Mouse (Mus musculus) midbrain, embryonic 13.5 days (tissue): ENCODE data around the gene Irf7. TPM values are rescaled to one million over a fixed set of nuclear protein-coding genes. Genes with fewer than 3 reads are reported as not detected.

Source experiments
- ATAC-seq: fragments of 200-750 bp; cut with Nextera tagmentation; 2 replicates; pipeline ENCODE4 v1.8.0; 2017; ENCODE audit warnings: mild to moderate bottlenecking, moderate TSS enrichment, moderate library complexity
- H3K27ac ChIP-seq: fragments of 300-500 bp; sonication (generic); 2 replicates; pipeline ENCODE4 v1.5.1; 2015; ENCODE audit warnings: inconsistent platforms, mild to moderate bottlenecking, moderate library complexity
- H3K27me3 ChIP-seq: fragments of 300-500 bp; sonication (generic); 2 replicates; pipeline ENCODE4 v1.6.1; 2015; ENCODE audit warnings: mild to moderate bottlenecking, inconsistent platforms
- H3K36me3 ChIP-seq: fragments of 300-500 bp; sonication (generic); 2 replicates; pipeline ENCODE4 v1.6.1; 2015; ENCODE audit warnings: mild to moderate bottlenecking, inconsistent platforms
- H3K4me1 ChIP-seq: fragments of 300-500 bp; sonication (generic); replicated peaks from 2 replicates; pipeline ENCODE4 v1.6.1; 2015; ENCODE audit warnings: inconsistent platforms
- H3K4me2 ChIP-seq: fragments of 300-500 bp; sonication (generic); replicated peaks from 2 replicates; pipeline ENCODE4 v1.6.1; 2015; ENCODE audit warnings: moderate library complexity, mild to moderate bottlenecking, inconsistent platforms
- H3K4me3 ChIP-seq: fragments of 300-500 bp; sonication (generic); replicated peaks from 2 replicates; pipeline ENCODE4 v1.5.1; 2015; ENCODE audit warnings: mild to moderate bottlenecking, inconsistent platforms
- H3K9ac ChIP-seq: fragments of 300-500 bp; sonication (generic); replicated peaks from 2 replicates; pipeline ENCODE4 v1.6.1; 2015; ENCODE audit warnings: mild to moderate bottlenecking, inconsistent platforms
- H3K9me3 ChIP-seq: fragments of 300-500 bp; sonication (generic); 2 replicates; pipeline ENCODE4 v1.6.1; 2016; ENCODE audit warnings: mild to moderate bottlenecking, inconsistent platforms
- WGBS: fragments of 180-500 bp; shearing (Covaris S2); methylation state at CpG from one replicate; pipeline ENCODE4 v1.1.7; 2015; 5-methylcytosine and 5-hydroxymethylcytosine counted together
- polyA plus RNA-seq: library from polyadenylated mRNA; unstranded; fragments of >200 nt; fragmentation: Nextera tagmentation; extraction: Ambion mirVana; gene quantifications from 2 replicates; pipeline ENCODE4 v1.2.1, GENCODE M21; 2015

The Irf7 gene
- polyA plus RNA-seq, 1 experiment from 2014 or later = 1.4 TPM

- H3K27ac ChIP-seq = peak within 1 kb of the TSS; percentile 89
- peak within 1 kb of the TSS; percentile 99 for H3K4me3 ChIP-seq
- H3K27me3 ChIP-seq = no peaks in the 10 kb centered on the region
- ATAC-seq = peak; percentile 93
- H3K36me3 ChIP-seq = peaks cover 29% of the 10 kb centered on the region
- H3K9ac ChIP-seq = peak within 1 kb of the TSS; percentile 96
- H3K4me1 ChIP-seq = peaks cover 24% of the 10 kb centered on the region
- under 1% methylated on average over 68 of the region's 76 CpGs for WGBS
- peak within 1 kb of the TSS; percentile 71 for H3K4me2 ChIP-seq
- 0 out of 2 replicates have a peak, but pooled peaks cover 2% of the 10 kb centered on the region for H3K9me3 ChIP-seq
Measured at GRCm38 (mm10) chr7:141228279-141229067, 37.8 kb downstream of the Irf7 start, which contains the start of gene Phrf1. TSS of gene Phrf1 (plus strand) at chr7:141228784.

DNA sequence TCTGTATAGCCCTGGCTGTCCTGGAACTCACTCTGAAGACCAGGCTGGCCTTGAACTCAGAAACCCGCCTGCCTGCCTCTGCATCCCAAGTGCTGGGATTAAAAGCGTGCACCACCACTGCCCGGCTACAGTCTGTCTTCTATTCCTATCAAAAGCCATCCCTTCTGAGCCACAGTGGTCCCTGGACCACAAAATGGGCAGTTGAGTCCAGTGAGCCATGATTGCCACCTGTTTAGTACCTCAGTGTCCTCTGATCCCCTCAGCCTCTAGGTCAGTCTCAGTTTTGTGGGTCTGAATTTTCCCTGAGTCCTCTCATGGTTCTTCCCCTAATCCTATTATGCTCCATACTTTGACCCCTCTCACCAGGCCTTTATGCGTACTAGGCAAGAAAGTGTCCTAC, 38.5 kb downstream of the Irf7 start:
- Histone ChIP-seq H3K4me2 (peak overlapping the region; percentile 71), H3K4me3 (peak overlapping the region; percentile 99; the same call in 1 of the 2 replicates), H3K27me3 (no peaks in the 10 kb centered on the region), H3K9me3 (0 out of 2 replicates have a peak, but pooled peaks cover 2% of the 10 kb centered on the region), H3K9ac (no peak overlapping the region), H3K36me3 (peaks cover 23% of the 10 kb centered on the region), H3K27ac (peak overlapping the region; percentile 89; the same call in 1 of the 2 replicates), H3K4me1 (peaks cover 25% of the 10 kb centered on the region)
- ATAC-seq = no peak
- 76% methylated on average over 4 of the region's 4 CpGs for WGBS

DNA sequence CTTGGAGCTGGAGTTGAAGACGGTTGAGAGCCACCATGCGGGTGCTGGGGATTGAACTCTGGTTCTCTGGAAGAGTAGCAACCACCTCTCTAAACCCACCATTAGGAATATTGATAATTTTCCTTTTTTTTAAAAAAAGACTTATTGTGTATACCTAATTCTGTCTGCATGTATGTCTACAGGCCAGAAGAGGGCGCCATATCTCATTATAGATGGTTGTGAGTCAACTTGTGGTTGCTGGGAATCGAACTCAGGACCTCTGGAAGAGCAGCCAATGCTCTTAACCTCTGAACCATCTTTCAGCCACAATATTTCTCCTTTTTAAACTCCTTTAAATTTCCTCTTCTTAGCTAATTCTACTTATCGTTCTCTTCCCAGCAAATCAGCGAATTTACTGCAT, 39.7 kb downstream of the Irf7 start:
- H3K4me2 ChIP-seq = no peak overlapping the region
- WGBS = 85% methylated on average over 6 of the region's 6 CpGs
- no peak for ATAC-seq
- H3K27me3 ChIP-seq = no peaks in the 10 kb centered on the region
- peaks cover 10% of the 10 kb centered on the region for H3K36me3 ChIP-seq
- H3K4me1 ChIP-seq = peaks cover 34% of the 10 kb centered on the region
- no peak overlapping the region for H3K27ac ChIP-seq
- no peak overlapping the region for H3K9ac ChIP-seq
- H3K9me3 ChIP-seq = 0 out of 2 replicates have a peak, but pooled peaks cover 2% of the 10 kb centered on the region
- no peak overlapping the region for H3K4me3 ChIP-seq

GRCm38 (mm10) chr7:141222696-141223215, 43.5 kb downstream of the Irf7 start:
- Histone ChIP-seq H3K4me3 (no peak overlapping the region), H3K4me1 (peaks cover 25% of the 10 kb centered on the region), H3K9me3 (0 out of 2 replicates have a peak, but pooled peaks cover 2% of the 10 kb centered on the region), H3K4me2 (peak overlapping the region; percentile 71), H3K9ac (peak overlapping the region; percentile 54; the same call in 1 of the 2 replicates), H3K36me3 (peaks cover 13% of the 10 kb centered on the region), H3K27me3 (no peaks in the 10 kb centered on the region), H3K27ac (peak overlapping the region; percentile 78; the same call in 1 of the 2 replicates)
- 93% methylated on average over 4 of the region's 4 CpGs for WGBS
- no peak for ATAC-seq

DNA sequence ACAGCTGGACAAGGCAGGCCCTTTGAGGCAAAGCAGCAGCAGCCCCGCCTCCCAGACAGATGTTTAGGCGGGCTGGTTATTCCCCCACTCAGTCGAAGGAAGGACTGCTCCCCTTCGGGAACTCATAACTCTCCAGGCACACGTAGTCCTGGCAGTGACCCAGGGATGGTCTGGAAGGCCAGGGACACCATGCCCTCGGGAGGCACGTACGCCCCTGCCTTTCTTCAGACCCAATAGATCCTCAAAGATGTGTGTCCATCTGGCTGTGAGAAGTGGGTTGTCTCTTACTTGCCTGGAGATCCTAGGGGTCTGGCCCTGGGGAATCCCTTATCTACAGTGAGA, 44.2 kb downstream of the Irf7 start:
- Histone ChIP-seq H3K9me3 (0 out of 2 replicates have a peak, but pooled peaks cover 2% of the 10 kb centered on the region), H3K36me3 (peaks cover 19% of the 10 kb centered on the region), H3K27ac (peak overlapping the region; percentile 78), H3K4me1 (peaks cover 30% of the 10 kb centered on the region), H3K4me2 (peak overlapping the region; percentile 71), H3K27me3 (no peaks in the 10 kb centered on the region), H3K4me3 (peak overlapping the region; percentile 44), H3K9ac (peak overlapping the region; percentile 54)
- WGBS = 13% methylated on average over 8 of the region's 8 CpGs
- ATAC-seq = no peak

DNA sequence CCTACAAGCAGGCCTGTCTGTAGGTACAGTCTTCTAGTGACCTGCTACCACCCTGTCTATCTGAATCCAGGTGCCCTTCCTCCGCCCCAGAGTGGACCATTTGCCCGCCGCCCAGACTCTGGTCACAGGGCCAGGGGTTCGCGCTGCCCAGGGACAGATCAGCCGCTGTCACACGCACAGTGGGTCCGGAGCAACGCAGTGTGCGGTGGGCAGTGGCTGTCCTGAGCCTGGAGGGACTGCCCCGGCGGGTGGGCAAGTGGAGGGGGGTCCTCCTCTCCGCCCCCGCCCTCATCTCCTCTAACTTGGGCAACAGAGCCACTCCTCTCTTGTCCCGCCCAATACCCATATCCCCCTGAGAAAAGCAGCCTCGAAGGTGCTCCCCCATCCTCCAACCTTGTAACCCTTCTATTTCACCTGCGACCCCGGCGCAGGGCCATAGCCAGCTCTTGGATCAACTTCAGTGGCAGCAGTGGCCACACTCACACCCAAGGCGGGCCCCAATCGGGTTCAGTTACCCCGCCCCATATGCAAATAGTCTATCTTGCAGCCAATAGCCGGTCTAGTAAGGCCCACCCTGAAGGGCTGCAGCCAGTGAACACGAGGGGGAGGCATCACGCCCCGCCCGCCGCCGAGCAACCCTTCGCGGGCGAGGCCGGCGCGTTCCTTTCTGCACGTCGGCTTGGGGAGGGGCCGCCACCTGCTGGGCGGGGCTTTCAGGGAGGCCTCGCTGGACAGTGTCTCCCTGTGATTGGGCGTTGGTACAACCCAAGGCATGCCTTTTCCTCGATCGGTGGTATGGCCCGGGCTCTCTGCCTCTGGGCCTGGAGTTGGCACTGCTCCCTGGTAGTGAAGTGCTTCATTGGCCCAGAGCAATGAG, 44.8 kb downstream of the Irf7 start:
- Histone ChIP-seq H3K4me3 (peak overlapping the region; percentile 44), H3K9me3 (no peaks in the 10 kb centered on the region), H3K9ac (peak overlapping the region; percentile 62), H3K4me2 (peak overlapping the region; percentile 71), H3K27me3 (no peaks in the 10 kb centered on the region), H3K4me1 (peaks cover 36% of the 10 kb centered on the region), H3K36me3 (peaks cover 19% of the 10 kb centered on the region), H3K27ac (peak overlapping the region; percentile 78)
- WGBS = 2% methylated on average over 43 of the region's 44 CpGs
- ATAC-seq = peak; percentile 98

DNA sequence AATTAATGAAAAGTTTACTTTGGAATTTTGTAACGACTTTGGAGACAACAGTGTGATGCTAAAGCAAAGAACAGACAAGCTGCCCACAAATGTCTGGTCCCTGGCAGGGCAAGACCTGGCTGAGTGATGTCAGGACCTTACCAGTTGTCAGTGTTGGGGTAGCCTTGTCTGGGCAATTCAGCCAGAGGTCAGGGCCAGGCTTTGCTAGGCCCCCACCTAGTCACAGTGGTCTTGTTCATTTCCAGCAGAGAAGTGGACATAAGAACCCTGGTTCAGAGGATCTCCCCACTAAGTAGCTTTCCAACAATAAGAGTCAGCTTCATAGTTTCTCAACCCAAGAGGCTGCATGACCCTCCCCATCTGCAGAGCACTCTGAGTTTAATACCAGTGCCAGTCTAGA, 45.9 kb downstream of the Irf7 start:
- Histone ChIP-seq H3K36me3 (peaks cover 19% of the 10 kb centered on the region), H3K4me1 (peaks cover 40% of the 10 kb centered on the region), H3K4me2 (no peak overlapping the region), H3K27me3 (no peaks in the 10 kb centered on the region), H3K9ac (0 out of 2 replicates have a peak overlapping the region, but pooled peaks have one; percentile 15), H3K27ac (no peak overlapping the region), H3K4me3 (no peak overlapping the region), H3K9me3 (no peaks in the 10 kb centered on the region)
- 81% methylated on average over 1 of the region's 1 CpGs for WGBS
- no peak for ATAC-seq

- Histone ChIP-seq H3K36me3 (peaks cover 19% of the 10 kb centered on the region), H3K4me3 (no peak overlapping the region), H3K4me1 (peaks cover 46% of the 10 kb centered on the region), H3K27ac (no peak overlapping the region), H3K27me3 (no peaks in the 10 kb centered on the region), H3K4me2 (no peak overlapping the region), H3K9ac (no peak overlapping the region), H3K9me3 (no peaks in the 10 kb centered on the region)
- WGBS = 100% methylated on average over 1 of the region's 1 CpGs
- ATAC-seq = no peak
Measured at GRCm38 (mm10) chr7:141219558-141220099, 46.7 kb downstream of the Irf7 start.

DNA sequence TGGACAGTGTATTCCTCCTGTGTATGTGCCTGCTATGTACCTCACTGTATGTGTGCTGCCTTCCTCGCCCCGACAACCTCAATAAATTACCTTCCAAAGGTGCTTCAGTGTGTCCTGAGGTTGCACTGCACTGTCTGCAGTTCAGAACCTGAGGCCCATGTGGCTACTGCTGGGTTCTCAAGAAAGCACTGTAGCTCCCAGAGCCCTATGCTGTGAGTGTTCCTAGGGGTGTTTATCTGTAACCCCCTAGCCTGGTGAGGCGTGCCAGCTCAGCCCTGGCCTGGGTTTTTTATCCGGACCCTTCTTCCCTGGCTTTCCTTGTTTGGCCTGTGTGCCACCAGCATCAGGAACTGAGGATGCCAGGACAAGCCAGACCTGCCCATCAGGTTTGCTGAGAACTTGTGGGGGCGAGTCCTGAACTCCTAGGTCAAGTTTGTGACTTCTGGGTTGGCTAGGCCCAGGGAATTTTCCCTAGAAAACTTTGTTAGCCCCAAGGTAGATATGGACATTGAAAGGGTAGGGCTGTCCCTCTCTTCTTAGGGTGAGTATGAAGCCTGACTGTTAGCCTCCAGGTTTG, 47.6 kb downstream of the Irf7 start:
- H3K4me1 ChIP-seq = peaks cover 50% of the 10 kb centered on the region
- H3K9ac ChIP-seq = no peak overlapping the region
- H3K4me2 ChIP-seq = no peak overlapping the region
- ATAC-seq = no peak
- no peak overlapping the region for H3K4me3 ChIP-seq
- WGBS = 96% methylated on average over 5 of the region's 5 CpGs
- H3K36me3 ChIP-seq = peaks cover 19% of the 10 kb centered on the region
- no peaks in the 10 kb centered on the region for H3K9me3 ChIP-seq
- H3K27me3 ChIP-seq = no peaks in the 10 kb centered on the region
- H3K27ac ChIP-seq = no peak overlapping the region

GRCm38 (mm10) chr7:141218141-141218540, 48.1 kb downstream of the Irf7 start:
- WGBS = 83% methylated on average over 3 of the region's 3 CpGs
- Histone ChIP-seq H3K27me3 (no peaks in the 10 kb centered on the region), H3K4me3 (no peak overlapping the region), H3K4me1 (peaks cover 50% of the 10 kb centered on the region), H3K27ac (no peak overlapping the region), H3K9me3 (no peaks in the 10 kb centered on the region), H3K36me3 (peaks cover 19% of the 10 kb centered on the region), H3K4me2 (no peak overlapping the region), H3K9ac (no peak overlapping the region)
- no peak for ATAC-seq

DNA sequence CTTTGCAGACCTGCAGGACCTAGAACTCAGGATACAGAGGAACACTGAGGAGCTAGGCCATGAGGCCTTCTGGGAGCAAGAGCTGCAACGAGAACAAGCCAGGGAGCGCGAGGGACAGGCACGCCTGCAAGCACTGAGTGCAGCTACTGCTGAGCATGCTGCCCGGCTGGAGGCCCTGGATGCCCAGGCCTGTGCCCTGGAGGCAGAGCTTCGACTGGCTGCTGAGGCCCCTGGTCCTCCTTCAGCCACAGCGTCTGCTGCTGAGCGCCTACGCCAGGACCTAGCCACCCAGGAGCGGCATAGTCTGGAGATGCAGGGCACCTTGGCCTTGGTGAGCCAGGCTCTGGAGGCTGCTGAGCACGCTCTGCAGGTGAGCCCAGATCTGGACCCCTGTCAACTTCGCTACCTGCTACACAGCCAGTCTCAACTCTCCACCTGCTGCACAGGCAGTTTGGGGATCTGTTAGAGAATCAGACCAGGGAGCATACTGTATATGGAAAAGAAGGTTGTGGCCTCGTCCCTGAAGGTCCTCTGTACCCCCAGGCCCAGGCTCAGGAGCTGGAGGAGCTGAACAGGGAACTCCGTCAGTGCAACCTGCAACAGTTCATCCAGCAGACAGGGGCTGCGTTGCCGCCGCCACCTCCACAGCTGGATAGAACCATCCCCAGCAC, 48.8 kb downstream of the Irf7 start:
- Histone ChIP-seq H3K4me2 (no peak overlapping the region), H3K4me3 (no peak overlapping the region), H3K9me3 (no peaks in the 10 kb centered on the region), H3K27ac (no peak overlapping the region), H3K4me1 (peaks cover 47% of the 10 kb centered on the region), H3K27me3 (no peaks in the 10 kb centered on the region), H3K36me3 (peaks cover 19% of the 10 kb centered on the region), H3K9ac (no peak overlapping the region)
- whole genome bisulfite sequencing = 90% methylated on average over 17 of the region's 17 CpGs
- no peak for ATAC-seq
